Mouse (Mus musculus): Measurements from ENCODE around the gene Selenoo.

GRCm38 (mm10) chr15:89137378-89138045, 48.6 kb downstream of the Selenoo start:
- TF ChIP-seq GATA1 (IDR thresholded peaks at IDR 0.05; ENCODE audit: borderline replicate concordance, low read length): no peak
- no peak for TF ChIP-seq FLI1 (IDR thresholded peaks at IDR 0.05; ENCODE audit: low read length)
